Mouse (Mus musculus) heart, embryonic 13.5 days (tissue): ENCODE results near the gene Gm5741. TPM values are rescaled to one million over a fixed set of nuclear protein-coding genes. Genes with fewer than 3 reads are reported as not detected.
A peak's percentile ranks its signal among the peaks of the same experiment; 100 is the strongest.
"Not testable (repeated sequence)": the region's sequence is repeated elsewhere in the genome, so short reads cannot be mapped to it uniquely, and the experiment has no call there.

Experiments used
- ATAC-seq: fragments of 200-750 bp; cut with Nextera tagmentation; 2 replicates; pipeline ENCODE4 v1.8.0; 2017; ENCODE audit warnings: moderate TSS enrichment; ENCODE audit not compliant: insufficient number of reproducible peaks, low FRiP score, low TSS enrichment; ENCODE audit errors: extremely low read depth
- H3K27ac ChIP-seq: fragments of 300-500 bp; sonication (generic); replicated peaks from 2 replicates; pipeline ENCODE4 v1.5.1; 2015; ENCODE audit warnings: moderate library complexity, mild to moderate bottlenecking, inconsistent platforms
- H3K27me3 ChIP-seq: fragments of 300-500 bp; sonication (generic); replicated peaks from 2 replicates; pipeline ENCODE4 v1.6.1; 2015; ENCODE audit warnings: mild to moderate bottlenecking, inconsistent platforms
- H3K36me3 ChIP-seq: fragments of 300-500 bp; sonication (generic); 2 replicates; pipeline ENCODE4 v1.6.1; 2015; ENCODE audit warnings: mild to moderate bottlenecking, inconsistent platforms
- H3K4me1 ChIP-seq: fragments of 300-500 bp; sonication (generic); 2 replicates; pipeline ENCODE4 v1.6.1; 2015; ENCODE audit warnings: inconsistent platforms
- H3K4me2 ChIP-seq: fragments of 300-500 bp; sonication (generic); 2 replicates; pipeline ENCODE4 v1.6.1; 2015; ENCODE audit warnings: inconsistent platforms, mild to moderate bottlenecking, moderate library complexity
- H3K4me3 ChIP-seq: fragments of 300-500 bp; sonication (generic); 2 replicates; pipeline ENCODE4 v1.5.1; 2015; ENCODE audit warnings: moderate library complexity, mild to moderate bottlenecking, inconsistent platforms
- H3K9ac ChIP-seq: fragments of 300-500 bp; sonication (generic); 2 replicates; pipeline ENCODE4 v1.6.1; 2015; ENCODE audit warnings: inconsistent platforms, mild to moderate bottlenecking, moderate library complexity
- H3K9me3 ChIP-seq: fragments of 300-500 bp; sonication (generic); 2 replicates; pipeline ENCODE4 v1.6.1; 2016; ENCODE audit warnings: inconsistent platforms
- WGBS: fragments of 180-500 bp; shearing (Covaris S2); methylation state at CpG from one replicate; pipeline ENCODE4 v1.1.7; 2015; ENCODE audit warnings: mixed read lengths; 5-methylcytosine and 5-hydroxymethylcytosine counted together
- polyA plus RNA-seq: library from polyadenylated mRNA; unstranded; fragments of >200 nt; fragmentation: Nextera tagmentation; extraction: Ambion mirVana; gene quantifications from 2 replicates; pipeline ENCODE4 v1.2.1, GENCODE M21; 2015

The Gm5741 gene
- polyA plus RNA-seq, 1 experiment from 2014 or later = 0.57 TPM

GRCm38 (mm10) chr8:85086238-85086637 is 18.5 kb upstream of the Gm5741 start:
- peaks cover 24% of the 10 kb centered on the region for H3K4me1 ChIP-seq
- H3K9ac ChIP-seq = no peak overlapping the region
- 85% methylated on average over 3 of the region's 3 CpGs for WGBS
- H3K27me3 ChIP-seq = no peaks in the 10 kb centered on the region
- H3K4me2 ChIP-seq = no peak overlapping the region
- H3K36me3 ChIP-seq = peaks cover 47% of the 10 kb centered on the region
- no peak overlapping the region for H3K4me3 ChIP-seq
- no peak overlapping the region for H3K27ac ChIP-seq
- ATAC-seq = no peak
- H3K9me3 ChIP-seq = no peaks in the 10 kb centered on the region

DNA sequence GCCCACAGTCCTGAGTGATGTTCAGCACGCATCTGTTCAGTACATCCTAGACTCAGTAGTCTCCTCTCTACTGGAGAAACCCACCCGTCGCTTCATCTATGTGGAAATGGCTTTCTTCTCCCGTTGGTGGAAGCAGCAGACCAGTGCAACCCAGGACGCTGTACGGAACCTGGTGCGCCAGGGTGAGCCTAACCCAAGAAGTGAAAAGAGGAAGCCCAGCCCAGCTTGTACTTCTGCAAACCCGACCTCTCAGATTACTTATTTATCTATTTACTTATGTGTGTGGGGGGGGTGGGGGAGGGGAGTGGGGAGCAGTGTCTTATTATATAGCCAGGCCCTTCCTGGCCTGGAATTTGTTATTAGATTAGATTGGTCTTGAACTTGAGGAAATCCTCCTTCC is 16.9 kb upstream of the Gm5741 start:
- Histone ChIP-seq H3K27me3 (no peaks in the 10 kb centered on the region), H3K4me1 (peaks cover 30% of the 10 kb centered on the region), H3K36me3 (peaks cover 40% of the 10 kb centered on the region), H3K4me2 (peak overlapping the region; percentile 93; the same call in 1 of the 2 replicates), H3K4me3 (no peak overlapping the region), H3K9me3 (no peaks in the 10 kb centered on the region), H3K27ac (no peak overlapping the region), H3K9ac (no peak overlapping the region)
- ATAC-seq = no peak
- 87% methylated on average over 8 of the region's 8 CpGs for WGBS

- H3K9ac ChIP-seq = peak within 1 kb of the TSS; percentile 83
- H3K4me3 ChIP-seq = peak within 1 kb of the TSS; percentile 79
- peaks cover 41% of the 10 kb centered on the region for H3K4me1 ChIP-seq
- no peaks in the 10 kb centered on the region for H3K9me3 ChIP-seq
- H3K27me3 ChIP-seq = no peaks in the 10 kb centered on the region
- WGBS = under 1% methylated on average over 29 of the region's 30 CpGs
- ATAC-seq = peak; percentile 61
- peaks cover 41% of the 10 kb centered on the region for H3K36me3 ChIP-seq
- H3K4me2 ChIP-seq = peak within 1 kb of the TSS; percentile 94
- peak within 1 kb of the TSS; percentile 31 for H3K27ac ChIP-seq
Measured at GRCm38 (mm10) chr8:85083108-85083813, 15.5 kb upstream of the Gm5741 start, which contains the start of gene Man2b1. Gene Man2b1 (plus strand): TSS chr8:85083270.

- H3K27ac ChIP-seq, ATAC-seq, H3K27me3 ChIP-seq, H3K9me3 ChIP-seq, H3K9ac ChIP-seq, H3K4me3 ChIP-seq: not testable (repeated sequence)
- H3K36me3 ChIP-seq = peaks cover 39% of the 10 kb centered on the region
- peaks cover 41% of the 10 kb centered on the region for H3K4me1 ChIP-seq
- H3K4me2 ChIP-seq = peak overlapping the region; percentile 94; the same call in 1 of the 2 replicates
- WGBS = 67% methylated on average over 4 of the region's 4 CpGs
Measured at GRCm38 (mm10) chr8:85082169-85082568, 14.4 kb upstream of the Gm5741 start.

- under 1% methylated on average over 9 of the region's 9 CpGs for WGBS
- Histone ChIP-seq H3K4me2 (peak within 1 kb of the TSS; percentile 94), H3K4me3 (peak within 1 kb of the TSS; percentile 89)
Measured at GRCm38 (mm10) chr8:85081216-85081555, 13.4 kb upstream of the Gm5741 start, which contains the start of gene Wdr83. Gene Wdr83 (minus strand): TSS chr8:85081306.

DNA sequence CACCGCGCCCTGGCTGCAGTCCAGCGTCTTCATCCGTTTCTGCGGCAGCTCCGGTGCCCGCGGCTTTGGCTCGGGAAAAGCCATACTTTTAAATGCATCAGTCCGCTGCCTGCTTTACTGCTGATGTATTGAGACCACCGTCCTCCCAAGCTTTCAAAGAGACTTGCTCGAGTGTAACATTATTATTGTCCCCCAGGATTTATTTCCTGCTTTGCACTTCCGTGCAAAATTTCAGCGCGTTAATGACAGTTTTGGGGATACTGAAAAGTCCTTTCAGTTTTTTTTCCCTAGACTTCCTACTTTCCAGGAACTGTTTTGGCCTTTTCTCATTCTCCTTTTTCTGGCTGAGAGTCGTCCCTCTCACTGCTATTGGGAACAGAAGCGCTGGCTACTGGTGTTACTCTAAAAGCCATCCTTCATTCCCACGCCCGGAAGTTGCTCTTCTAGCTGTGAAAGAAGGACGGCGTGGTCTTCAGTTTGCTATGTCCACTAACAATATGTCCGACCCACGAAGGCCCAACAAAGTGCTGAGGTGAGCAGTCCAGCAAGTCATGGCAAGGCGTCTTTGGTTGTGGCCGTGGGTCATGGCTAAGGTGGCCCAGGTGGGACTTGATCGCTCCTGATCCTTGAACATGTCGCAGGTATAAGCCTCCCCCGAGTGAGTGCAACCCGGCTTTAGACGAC is 12.9 kb upstream of the Gm5741 start, which contains the start of gene Wdr83os:
Gene Wdr83os (plus strand): TSS at position 209 of the 684 bp plus-strand sequence.
- H3K36me3 ChIP-seq = peaks cover 36% of the 10 kb centered on the region
- WGBS = under 1% methylated on average over 29 of the region's 30 CpGs
- H3K27me3 ChIP-seq = no peaks in the 10 kb centered on the region
- H3K4me3 ChIP-seq = peak within 1 kb of the TSS; percentile 89
- H3K9ac ChIP-seq = peak within 1 kb of the TSS; percentile 94
- H3K4me2 ChIP-seq = peak within 1 kb of the TSS; percentile 94
- ATAC-seq = no peak
- H3K4me1 ChIP-seq = peaks cover 41% of the 10 kb centered on the region
- no peaks in the 10 kb centered on the region for H3K9me3 ChIP-seq
- H3K27ac ChIP-seq = peak within 1 kb of the TSS; percentile 62

More at GRCm38 (mm10) chr8:85081216-85081555, 13.4 kb upstream of the Gm5741 start, which contains the start of gene Wdr83:
- Histone ChIP-seq H3K9ac (peak within 1 kb of the TSS; percentile 94), H3K27me3 (no peaks in the 10 kb centered on the region), H3K4me1 (peaks cover 41% of the 10 kb centered on the region), H3K27ac (peak within 1 kb of the TSS; percentile 62), H3K9me3 (no peaks in the 10 kb centered on the region), H3K36me3 (peaks cover 36% of the 10 kb centered on the region)
- peak; percentile 34; the same call in 1 of the 2 replicates for ATAC-seq

GRCm38 (mm10) chr8:85080214-85080531 is 12.4 kb upstream of the Gm5741 start:
- peaks cover 41% of the 10 kb centered on the region for H3K4me1 ChIP-seq
- H3K36me3 ChIP-seq = peaks cover 36% of the 10 kb centered on the region
- no peaks in the 10 kb centered on the region for H3K27me3 ChIP-seq
- no peaks in the 10 kb centered on the region for H3K9me3 ChIP-seq
- peak overlapping the region; percentile 94 for H3K4me2 ChIP-seq
- no peak for ATAC-seq
- WGBS = under 1% methylated on average over 25 of the region's 25 CpGs
- peak overlapping the region; percentile 89 for H3K4me3 ChIP-seq
- peak overlapping the region; percentile 94 for H3K9ac ChIP-seq
- peak overlapping the region; percentile 62 for H3K27ac ChIP-seq

GRCm38 (mm10) chr8:85076993-85077392 is 9.2 kb upstream of the Gm5741 start:
- Histone ChIP-seq H3K9ac (no peak overlapping the region), H3K27me3 (no peaks in the 10 kb centered on the region), H3K4me3 (no peak overlapping the region), H3K4me2 (no peak overlapping the region), H3K9me3 (no peaks in the 10 kb centered on the region), H3K4me1 (peaks cover 34% of the 10 kb centered on the region), H3K36me3 (peaks cover 59% of the 10 kb centered on the region), H3K27ac (no peak overlapping the region)
- 0% methylated on average over 2 of the region's 2 CpGs for WGBS
- ATAC-seq = no peak

DNA sequence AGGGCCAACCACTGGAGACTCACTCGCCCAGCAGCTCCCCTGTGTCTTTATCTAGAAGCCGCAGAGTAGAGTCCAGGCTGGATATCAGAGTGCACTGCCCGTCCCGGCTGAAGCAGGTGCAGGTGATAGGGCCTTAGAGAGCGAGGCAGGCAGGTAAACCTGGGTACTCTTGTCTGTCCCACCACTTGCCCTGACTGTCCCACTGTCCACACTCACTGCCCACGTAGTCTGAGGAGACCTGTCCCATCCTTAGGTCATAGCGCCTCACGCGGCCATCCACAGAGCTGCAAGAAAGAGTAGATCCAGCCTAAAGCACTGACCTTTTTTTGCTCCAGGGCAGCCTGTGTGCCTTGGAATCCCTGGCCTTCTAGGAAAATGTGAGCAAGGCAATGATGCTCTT is 8.2 kb upstream of the Gm5741 start:
- Histone ChIP-seq H3K4me2 (no peak overlapping the region), H3K27me3 (no peaks in the 10 kb centered on the region), H3K4me1 (peaks cover 29% of the 10 kb centered on the region), H3K4me3 (no peak overlapping the region), H3K9me3 (no peaks in the 10 kb centered on the region), H3K27ac (no peak overlapping the region), H3K36me3 (peaks cover 59% of the 10 kb centered on the region), H3K9ac (no peak overlapping the region)
- 65% methylated on average over 9 of the region's 9 CpGs for WGBS
- ATAC-seq = no peak

DNA sequence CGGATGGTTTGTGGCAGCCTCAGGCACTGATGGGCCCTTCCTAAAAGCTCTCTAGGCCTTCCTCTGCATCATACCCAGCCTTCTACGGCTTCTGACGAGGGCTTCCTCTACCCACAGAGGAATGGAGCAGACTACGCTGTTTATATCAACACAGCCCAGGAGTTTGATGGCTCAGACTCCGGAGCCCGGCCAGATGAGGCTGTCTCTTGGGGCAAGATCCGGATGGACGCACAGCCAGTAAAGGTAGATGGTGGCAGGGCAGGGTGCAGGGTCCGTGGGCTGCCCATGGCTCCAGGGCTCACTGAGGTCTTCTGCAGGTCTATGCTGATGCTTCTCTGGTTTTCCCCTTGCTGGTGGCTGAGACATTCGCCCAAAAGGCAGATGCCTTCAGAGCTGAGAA is 6.8 kb upstream of the Gm5741 start:
- no peak overlapping the region for H3K9ac ChIP-seq
- no peak overlapping the region for H3K4me2 ChIP-seq
- H3K9me3 ChIP-seq = no peaks in the 10 kb centered on the region
- ATAC-seq = no peak
- WGBS = 94% methylated on average over 10 of the region's 10 CpGs
- peaks cover 59% of the 10 kb centered on the region for H3K36me3 ChIP-seq
- no peak overlapping the region for H3K27ac ChIP-seq
- H3K27me3 ChIP-seq = no peaks in the 10 kb centered on the region
- no peak overlapping the region for H3K4me3 ChIP-seq
- peaks cover 28% of the 10 kb centered on the region for H3K4me1 ChIP-seq

- Histone ChIP-seq H3K27me3 (no peaks in the 10 kb centered on the region), H3K4me3 (no peak overlapping the region), H3K9ac (no peak overlapping the region), H3K27ac (no peak overlapping the region), H3K4me1 (peaks cover 24% of the 10 kb centered on the region), H3K9me3 (no peaks in the 10 kb centered on the region), H3K36me3 (peaks cover 57% of the 10 kb centered on the region), H3K4me2 (no peak overlapping the region)
- WGBS = 73% methylated on average over 10 of the region's 10 CpGs
- ATAC-seq = no peak
Measured at GRCm38 (mm10) chr8:85074167-85074566, 6.4 kb upstream of the Gm5741 start.
